Mouse (Mus musculus) cerebellum, adult (tissue): ENCODE data around the gene Samhd1.
A peak's percentile ranks its signal among the peaks of the same experiment; 100 is the strongest.

ENCODE experiments used
- ATAC-seq: cut with Nextera tagmentation; 2 replicates; pipeline ENCODE4 v1.9.2; 2017; ENCODE audit warnings: mild to moderate bottlenecking, moderate library complexity, mixed read lengths; ENCODE audit not compliant: insufficient number of reproducible peaks, low FRiP score, low TSS enrichment

Gene Samhd1

DNA sequence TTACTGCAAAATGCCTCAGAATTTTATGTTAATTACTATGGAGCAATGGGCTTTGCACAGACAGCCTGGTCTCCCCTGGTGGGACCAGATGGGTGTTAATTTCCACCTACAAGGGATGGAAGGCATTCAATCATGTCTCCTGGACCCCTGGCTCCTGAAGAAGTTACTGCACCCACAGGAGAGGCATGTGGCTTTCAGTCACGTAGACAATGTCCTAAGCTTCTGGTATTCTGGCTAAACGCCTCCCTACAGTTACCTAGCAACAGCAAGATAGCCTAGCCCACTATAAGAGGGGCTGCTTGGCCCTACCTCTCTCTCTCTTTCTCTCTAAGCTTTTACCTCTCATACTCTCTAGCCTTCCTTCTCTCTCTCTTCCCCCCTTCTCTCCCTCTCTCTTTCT lies 32.8 kb downstream of the Samhd1 start:
- ATAC-seq = no peak

DNA sequence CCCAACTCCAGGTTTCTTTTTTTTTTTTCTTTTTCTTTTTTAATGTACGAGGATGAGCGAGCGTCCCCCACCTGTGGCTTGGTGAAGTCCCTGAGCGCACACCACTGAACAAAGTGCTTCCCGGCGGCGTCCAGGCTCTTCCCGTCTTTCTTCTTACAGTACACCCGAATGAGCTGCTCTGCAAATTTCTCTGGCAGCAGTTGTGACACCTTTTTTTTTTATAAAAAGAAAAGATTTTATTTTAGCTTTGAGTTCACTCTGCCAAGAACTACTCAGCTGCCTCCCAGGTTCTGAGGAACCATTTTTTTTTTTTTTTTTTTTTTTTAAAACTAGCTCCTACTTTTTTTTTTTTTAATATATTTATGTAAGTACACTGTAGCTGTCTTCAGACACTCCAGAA lies 33.4 kb downstream of the Samhd1 start:
- ATAC-seq = no peak

DNA sequence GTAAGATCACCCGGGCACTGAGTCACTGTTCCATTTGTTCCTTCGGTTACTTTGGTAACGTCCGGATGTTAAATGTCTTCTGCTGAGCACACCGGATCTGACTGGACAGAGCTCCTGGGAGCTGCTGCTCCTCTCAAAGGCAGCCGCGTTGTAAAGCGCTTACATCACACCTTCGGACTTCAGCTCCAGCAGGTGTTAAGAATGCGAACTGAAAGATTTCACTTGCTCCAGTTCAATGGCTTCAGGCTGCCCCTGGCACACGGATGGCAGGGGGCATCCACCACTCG lies 34.8 kb downstream of the Samhd1 start:
- ATAC-seq = no peak

DNA sequence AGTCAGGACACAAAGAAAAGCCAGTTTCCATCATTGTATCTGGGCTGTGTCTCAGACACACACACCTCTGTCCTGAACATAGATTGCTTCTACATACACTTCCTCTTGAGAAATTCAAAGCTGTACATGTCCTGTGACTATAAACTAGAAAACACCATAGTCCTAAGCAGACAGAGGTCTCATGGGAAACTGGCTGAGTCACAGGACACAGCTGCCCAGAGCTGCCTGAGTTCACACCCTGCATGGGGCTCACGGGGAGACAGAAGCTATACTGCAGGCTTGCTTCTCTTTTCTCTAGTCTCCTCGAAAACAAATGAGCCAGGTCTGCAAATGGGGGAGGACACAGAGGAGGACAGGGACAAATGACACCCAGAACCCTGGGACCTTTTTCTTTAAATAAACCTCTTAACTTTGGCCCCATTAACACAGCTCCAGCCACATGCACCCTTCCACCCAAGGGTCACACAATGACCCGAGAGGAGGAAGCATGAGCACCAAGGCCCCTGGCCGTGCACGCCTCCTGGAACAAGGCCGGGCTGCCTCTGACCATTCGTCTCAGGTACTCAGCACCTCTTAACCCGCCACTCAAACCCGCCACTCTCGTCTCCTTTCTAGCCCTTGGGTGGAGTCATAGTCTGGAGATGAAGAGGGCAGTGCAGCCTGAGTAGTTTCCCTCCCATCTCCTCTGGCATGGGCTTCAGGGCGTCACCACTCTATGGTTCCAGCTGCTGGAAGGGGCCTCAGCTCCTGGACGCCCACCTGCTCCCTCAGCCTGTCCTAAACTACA lies 35.3 kb downstream of the Samhd1 start:
- no peak for ATAC-seq

DNA sequence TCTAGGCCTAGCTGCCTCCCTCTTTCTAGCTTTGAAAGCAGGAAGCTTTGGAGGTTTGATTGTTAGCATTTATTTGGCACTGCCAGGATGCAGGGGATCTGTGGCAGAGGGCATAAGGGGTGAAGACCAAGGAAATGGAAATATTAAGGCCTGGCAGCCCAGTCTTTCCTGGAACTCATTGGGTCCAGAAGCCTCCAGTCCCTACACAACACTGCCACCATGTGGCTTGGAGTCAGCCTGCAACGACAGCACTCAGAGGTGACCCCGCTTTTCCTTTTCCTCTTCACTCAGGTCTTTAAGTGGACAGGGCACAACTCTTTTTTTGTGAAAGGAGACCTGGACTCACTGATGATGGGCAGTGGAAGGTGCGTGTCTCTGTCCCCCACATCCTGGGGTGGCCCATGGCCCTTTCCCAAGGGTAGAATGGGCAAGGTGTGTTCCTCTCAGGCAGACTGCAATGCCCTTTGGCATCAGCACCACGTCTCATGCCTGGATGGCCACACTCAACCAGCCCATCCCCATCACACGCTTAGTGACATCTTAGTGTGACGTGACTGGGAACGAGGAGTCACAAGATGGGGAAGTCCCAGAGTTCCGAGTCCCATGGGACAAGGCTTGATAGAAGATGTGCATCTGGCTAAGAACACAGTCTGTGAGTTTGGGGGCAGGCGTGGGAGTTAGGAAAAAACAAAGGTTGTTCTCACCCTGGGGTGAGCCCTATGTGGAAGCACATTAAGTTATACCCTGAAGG lies 39.9 kb downstream of the Samhd1 start:
- ATAC-seq = peak; percentile 68; the same call in 1 of the 2 replicates

DNA sequence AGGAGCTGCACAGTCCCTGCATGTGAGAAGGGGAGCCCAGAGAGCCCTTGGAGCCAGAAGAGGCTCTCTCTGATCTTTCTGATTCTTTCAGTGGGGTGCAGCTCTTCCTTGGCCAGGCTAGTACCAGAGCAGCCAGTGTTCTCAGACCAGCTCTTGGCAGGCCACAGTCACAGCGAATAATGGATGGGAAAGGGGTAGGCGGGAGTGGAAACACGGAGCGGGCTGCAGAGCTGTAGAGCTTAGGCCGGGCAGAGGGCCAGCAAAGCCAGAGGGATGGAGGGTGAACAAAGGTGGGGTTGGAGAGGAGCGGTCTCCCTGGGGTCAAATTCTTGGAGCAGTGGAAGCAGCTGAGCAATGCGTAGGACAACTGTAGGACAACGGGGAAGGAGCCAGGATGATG lies 43.0 kb downstream of the Samhd1 start:
- ATAC-seq = no peak

DNA sequence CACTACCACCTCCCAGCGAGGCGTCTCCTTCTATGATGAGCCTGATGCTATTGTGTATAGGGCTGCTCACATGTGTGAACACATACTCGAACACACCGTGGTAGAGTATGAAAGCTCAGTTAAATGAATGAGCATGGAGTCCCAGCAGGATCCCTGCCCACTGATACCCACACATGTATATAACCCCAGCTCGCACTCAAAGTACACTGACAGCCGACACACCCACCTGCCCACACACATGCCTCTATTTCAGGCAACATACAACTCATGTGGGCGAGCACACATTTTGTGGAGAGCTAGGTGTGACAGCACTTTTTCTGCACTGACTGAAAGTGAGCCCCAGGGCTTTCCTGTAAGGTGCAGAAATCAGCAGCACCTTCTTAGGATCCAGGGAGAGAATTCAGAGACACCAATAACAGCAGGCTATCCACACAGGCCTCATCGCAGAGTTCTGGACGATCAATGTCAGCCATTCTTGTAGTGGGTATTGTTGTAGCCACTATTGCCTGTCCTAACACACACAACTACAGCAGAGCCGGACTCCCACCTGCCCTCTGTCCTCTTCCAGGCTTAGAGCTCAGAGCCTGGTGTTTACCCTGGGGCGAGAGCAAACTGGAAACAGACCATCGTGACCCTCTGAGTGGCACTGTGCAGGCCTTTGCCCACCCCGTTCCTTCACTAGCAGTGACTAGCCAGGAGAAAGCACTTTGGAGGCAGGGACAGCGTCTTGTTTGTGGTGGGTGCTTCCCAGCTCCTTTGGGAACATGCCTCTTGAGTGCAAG lies 47.3 kb downstream of the Samhd1 start:
- ATAC-seq = no peak

DNA sequence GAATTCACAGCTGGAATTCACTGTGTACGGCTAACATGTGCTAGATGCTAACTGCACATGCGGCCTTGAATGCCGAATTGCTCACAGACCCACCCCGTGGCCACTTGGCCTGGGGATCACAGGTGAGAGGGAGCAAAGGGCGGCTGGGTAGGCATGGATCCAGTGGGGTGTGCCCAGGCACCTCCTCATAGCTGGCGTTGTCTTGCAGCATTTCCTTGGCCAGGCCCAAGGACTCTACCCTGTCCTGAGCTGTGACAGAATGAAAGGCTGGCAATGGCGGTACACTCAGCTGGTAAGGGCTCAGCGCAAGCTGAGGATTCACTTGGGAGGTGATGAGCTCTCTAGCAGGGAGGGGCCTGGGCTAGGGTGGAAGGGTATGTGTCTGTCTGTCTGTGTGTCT lies 48.3 kb downstream of the Samhd1 start, which contains the start of gene Tldc2:
TSS of gene Tldc2 (plus strand) at position 260 of the 400 bp plus-strand sequence.
- ATAC-seq = no peak

DNA sequence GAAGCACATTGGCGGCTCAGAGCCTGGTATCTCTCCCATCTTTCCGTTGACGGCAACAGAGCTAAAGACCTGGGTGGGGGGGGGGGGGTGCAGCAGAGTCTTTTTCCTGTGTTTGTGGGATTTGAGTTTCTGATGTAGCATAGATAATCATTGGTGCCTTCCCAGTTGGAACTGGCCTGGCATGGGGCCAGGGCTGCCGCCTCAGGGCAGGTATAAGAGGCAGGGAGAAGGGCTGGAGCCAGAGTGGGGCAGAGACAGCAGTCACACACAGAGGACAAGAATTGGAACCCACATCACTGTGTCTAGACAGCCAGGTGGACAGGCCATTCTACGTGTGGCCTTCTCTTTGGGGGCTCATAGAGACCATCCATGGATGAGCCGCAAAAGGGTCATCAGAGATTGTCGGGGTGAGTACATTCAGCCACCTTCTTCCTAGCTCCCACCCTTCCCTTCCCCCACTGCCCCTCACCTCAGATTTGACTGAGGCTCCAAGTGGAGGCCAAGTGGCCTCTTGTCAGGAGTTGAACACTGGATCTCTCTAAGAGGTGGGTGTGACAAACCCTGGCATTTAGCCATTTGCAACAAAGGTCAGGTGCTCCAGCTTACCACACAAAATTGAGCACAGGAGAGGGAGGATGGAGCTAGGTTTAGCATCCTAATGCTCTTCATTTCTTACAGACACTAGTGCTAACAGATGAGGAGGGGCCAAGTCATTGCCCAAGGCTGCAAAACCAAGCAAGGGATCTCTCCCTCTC lies 50.1 kb downstream of the Samhd1 start:
- ATAC-seq = no peak

DNA sequence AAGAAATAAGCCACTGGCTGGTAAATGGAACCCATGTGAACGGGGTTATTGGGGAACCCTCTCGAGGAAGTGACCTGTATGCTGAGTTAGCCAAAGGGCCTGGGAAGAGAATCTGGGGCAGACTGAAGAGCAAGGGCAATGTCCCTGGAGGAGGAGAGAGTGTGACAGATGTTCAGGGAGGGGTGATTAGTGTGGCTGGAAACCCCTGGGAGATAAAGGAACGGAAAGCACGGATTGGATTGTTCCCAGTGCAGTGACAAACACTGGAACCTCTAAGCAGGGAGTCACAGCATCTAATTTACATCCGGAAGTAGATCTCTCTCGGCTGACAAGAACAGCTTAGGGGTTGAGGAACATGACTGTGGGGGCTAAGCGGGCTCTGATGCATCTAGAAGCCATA lies 53.1 kb downstream of the Samhd1 start:
- no peak for ATAC-seq

DNA sequence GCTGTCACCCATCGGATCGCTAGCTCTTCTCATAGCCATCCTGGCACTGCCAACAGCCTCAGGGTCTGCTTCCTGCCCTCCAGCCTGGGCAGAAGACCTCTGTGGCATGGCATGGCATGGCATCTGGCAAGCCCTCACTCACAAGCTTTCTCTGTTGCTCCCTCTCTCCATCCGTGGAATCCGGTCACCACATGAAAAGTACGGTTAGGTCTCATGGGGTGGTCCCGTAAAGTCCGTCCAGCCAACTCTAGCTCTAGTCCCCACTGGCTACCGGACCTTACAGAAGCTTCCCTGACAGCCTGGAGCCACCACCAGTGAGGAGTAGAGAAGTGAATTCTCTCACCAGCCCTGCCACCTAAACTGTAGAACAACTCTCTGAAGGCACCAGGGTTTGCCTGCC lies 53.7 kb downstream of the Samhd1 start:
- ATAC-seq = no peak

DNA sequence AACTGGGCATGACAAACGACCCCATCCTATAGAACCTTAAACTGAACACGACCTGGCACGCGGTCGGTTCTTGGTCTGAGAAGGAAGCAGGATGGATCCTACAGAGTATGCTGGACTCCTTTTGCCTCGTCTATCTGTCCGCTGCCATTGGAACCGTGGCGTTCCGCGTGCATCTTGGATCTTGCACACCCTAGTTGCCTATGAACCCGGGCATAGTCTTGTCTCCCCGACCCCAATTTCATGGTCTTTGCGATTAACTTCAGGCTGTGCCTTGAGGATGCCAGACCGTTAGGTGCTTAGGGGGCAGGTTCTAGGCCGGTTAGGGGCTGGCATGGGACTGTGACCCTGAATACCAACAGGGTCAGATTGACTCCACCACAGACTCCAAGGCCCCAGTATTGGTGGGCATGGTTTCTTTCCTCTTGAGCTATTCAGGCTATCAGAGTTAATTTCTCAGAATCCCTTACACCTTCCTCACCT lies 55.3 kb downstream of the Samhd1 start:
- ATAC-seq = peak; percentile 2; the same call in 1 of the 2 replicates

DNA sequence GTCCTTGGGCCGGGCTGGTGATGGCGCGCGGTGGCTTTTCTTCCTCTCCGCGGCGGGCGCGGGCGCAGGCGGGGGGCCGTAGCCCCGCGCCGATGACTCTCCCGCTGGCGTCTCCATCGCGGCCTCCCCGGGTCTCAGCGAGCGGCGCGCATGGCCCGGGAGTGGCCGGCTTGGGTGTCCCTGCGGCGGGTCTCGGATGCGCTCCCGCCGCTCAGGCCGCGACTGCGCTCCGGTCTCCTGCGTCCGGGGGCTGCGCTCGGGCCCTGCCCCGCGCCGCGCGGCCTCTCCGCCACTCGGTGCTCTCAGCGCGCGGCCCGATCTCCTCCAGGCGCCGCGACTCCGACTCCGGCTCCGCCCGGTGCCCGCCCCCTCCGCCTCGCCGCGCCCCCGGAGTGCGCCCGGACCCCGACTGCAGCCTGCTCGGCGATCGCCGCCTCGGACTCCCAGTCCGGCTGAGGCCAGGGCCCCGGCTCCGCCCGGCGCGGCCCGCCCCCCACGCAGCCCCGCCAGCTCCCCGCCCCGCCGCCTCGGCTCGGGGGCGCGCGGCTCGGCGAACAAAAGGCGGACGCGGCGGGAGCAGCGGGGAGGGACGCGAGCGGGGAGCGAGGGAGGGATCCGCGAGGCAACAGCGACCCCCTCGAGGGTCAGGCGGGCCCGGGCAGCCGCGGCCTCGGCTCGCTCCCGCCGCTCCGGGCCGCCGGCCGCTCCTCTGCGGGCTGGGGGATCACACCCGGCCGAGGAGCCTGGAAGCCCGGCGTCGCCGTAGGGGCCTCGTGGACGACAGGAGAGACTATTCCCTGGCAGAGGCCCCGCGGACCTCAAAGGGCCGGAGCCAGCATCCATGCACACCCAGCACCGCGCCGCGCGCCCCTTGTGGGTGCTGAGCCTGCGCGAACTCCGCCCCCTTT lies 56.0 kb downstream of the Samhd1 start, which contains the start of gene Soga1:
TSS of gene Soga1 (minus strand) at position 462 of the 908 bp plus-strand sequence.
- peak; percentile 47; the same call in 1 of the 2 replicates for ATAC-seq

DNA sequence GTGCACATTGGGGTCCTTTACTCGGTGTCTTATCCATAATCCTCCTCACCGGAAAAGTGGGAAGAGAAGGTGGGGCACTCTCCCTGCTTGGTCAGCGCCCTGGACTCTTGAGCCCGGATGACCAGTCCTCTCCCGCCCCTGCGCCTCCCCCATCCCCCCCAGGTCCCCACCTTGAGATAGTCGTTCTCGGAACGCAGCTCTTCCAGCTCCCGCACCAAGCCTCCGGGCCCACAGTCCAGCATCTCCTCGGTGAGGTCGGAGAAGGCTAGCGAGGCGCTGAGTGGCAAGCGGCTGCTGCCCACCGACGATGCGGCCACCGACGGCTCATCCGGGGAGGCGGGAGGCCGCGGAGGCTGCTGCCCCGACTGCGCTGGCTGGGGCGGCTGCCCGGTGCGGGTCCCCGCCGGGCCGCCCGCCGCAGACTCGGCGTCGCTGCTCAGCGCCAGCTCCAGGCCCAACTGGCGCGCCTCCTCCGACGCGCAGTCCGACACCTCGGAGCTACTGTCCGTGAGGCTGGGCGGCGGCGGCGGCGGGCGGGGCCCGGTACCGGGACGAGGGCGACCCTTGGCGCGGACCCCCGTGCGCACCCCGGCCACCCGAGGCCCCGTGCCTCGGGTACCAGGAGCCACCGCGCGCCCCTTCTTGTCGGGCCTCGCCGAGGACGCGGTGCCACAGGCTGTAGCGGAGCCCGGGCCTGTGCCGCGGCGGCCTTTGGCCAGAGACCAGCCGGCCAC lies 56.8 kb downstream of the Samhd1 start:
- no peak for ATAC-seq

DNA sequence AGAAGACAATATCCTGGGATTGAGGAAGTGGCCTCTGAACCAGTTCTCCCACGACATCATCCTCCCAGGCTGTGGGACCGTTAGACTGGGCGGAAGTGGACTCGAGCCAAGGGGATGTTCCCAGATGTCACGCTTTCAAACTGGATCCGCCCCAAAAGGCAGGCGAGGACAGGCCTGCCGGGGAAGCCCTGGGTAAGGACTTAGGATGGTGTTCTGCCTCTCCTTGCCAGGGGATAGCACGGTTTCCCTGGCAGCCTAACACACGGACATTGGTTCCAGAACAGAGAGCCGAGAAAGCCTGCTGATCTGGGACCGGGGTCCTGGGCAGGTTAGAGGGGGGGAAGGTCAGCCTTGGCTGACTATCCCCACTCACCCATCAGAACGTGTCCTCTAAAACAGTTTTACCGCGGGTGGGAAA lies 57.4 kb downstream of the Samhd1 start:
- ATAC-seq = no peak

DNA sequence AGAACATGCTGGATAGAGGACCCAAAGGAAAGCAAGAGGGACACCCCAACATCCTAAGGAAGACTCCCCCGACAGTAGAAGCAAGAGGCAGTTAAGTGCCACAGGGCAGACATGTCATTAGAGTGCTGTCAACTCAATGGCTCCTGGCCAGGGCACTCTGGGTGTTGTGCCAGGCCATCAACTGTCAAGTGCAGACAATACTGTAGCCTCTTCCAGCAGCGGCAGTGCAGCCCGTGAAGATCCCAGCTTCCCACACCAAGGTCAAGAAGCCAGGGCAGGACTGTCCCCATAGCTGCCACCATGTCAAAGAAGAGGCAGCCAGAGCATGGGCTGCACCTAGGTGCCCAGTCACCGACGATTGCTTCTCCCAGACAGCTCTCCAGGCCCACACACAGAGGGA lies 57.9 kb downstream of the Samhd1 start:
- no peak for ATAC-seq

DNA sequence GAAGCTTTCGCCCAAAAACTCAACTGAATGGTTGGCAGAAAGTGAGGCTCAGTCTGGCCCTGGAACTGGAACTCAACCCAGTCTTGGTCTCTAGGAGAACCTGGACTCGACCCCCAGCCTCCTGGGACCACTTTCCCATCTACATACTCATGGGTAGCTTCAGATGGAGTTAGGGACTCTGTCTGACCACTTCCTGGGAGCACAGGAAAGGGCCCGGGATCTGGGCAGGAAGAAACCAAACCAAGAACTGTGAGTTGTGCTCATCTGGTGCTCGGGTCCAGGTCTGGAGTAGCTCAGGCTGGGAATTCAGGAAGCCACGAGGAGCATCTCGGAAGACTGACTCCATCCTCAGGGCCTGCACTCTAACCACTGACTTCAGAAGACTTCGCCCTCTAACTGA lies 58.5 kb downstream of the Samhd1 start:
- no peak for ATAC-seq

DNA sequence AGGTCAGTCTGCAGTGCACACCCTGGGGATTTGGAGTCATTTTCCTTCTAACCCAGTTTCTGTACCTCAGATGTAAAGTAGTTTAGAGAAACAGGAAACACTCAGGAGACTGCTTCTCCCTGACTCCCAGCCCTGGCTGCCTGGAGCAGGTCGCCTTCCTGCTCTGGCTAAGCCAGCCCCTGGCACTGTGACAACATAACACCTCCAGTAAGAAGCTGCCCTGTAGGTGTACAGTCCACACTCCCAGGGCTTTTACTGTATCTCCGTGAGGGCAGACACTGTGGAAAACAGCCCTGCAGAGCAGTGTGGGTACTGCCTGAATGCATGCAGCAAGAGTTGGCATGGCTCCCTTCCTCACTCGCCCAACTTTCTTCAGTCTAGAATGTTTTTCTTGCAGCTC lies 59.4 kb downstream of the Samhd1 start:
- 0 out of 2 replicates have a peak, but pooled peaks have one; percentile 22 for ATAC-seq
